Mouse (Mus musculus) sigmoid colon, adult 10 weeks (tissue): ENCODE results near the gene Rps24. TPM values are rescaled to one million over a fixed set of nuclear protein-coding genes. Genes with fewer than 3 reads are reported as not detected.

Source experiments
- polyA plus RNA-seq: library from polyadenylated mRNA; stranded (reverse); fragments of 350-450 nt; fragmentation: Illumina TruSeq; extraction: RNeasy Lipid Tissue Mini Kit (QIAGEN cat#74804); gene quantifications from one replicate; pipeline ENCODE4 v1.2.3, GENCODE M21; 2014; ENCODE audit warnings: low read depth, low replicate concordance

The Rps24 gene
- polyA plus RNA-seq: 7,993 TPM

DNA sequence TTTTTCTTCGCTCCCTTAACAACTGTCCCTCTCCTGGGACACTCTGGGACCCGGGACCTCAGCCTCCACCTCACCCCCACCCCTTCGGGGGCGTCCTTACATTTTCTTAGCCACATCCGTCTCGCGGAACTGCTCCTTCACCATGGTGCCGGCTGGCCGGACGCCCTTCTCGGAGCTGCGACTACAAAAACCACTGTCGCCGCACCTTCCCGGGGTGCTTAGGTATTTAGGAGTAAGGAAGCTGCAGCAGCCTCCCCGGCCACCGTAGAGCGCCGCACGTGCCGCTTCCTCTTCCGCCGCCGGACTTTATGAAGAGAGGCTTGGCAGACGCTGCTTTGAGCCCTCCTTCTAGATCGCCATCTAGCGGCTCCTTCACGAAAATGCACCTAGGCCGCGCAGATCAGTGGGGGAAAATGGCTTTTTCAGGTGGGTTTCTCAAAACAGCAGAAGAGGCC is at the start of gene Rps24, which contains the start of gene Polr3a:
TSS of gene Rps24 (plus strand) at position 353 of the 455 bp plus-strand sequence.
TSS of gene Polr3a (minus strand) at position 286 of the 455 bp plus-strand sequence.

Other genes starting within 250 kb of the Rps24 start
- gene Dlg5, start 241.2 kb upstream of the Rps24 start, polyA plus RNA-seq: 17.0 TPM
- gene E330034G19Rik, start 193.9 kb upstream of the Rps24 start, polyA plus RNA-seq: not detected
- 8.7 TPM for gene Polr3a, start 67 bp upstream of the Rps24 start, polyA plus RNA-seq